Mouse (Mus musculus) stomach, postnatal 0 days (tissue): ENCODE data around the gene Cep295nl.

Experiments used
- CTCF ChIP-seq: IDR thresholded peaks from 2 replicates; pipeline ENCODE4 v1.5.1; 2016; ENCODE audit warnings: antibody characterized with exemption, low read depth, mild to moderate bottlenecking, moderate library complexity
- EP300 ChIP-seq: optimal IDR thresholded peaks from 2 replicates; pipeline ENCODE3; 2016; ENCODE audit warnings: antibody characterized with exemption

- TF ChIP-seq CTCF, result peak; percentile 90
- no peak for TF ChIP-seq EP300
These were observed 25.2 kb downstream of the Cep295nl start for GRCm38 (mm10) chr11:118317129-118317528.
